ENCODE assay signal across 10 mouse cellular contexts in the genomic region with DNA sequence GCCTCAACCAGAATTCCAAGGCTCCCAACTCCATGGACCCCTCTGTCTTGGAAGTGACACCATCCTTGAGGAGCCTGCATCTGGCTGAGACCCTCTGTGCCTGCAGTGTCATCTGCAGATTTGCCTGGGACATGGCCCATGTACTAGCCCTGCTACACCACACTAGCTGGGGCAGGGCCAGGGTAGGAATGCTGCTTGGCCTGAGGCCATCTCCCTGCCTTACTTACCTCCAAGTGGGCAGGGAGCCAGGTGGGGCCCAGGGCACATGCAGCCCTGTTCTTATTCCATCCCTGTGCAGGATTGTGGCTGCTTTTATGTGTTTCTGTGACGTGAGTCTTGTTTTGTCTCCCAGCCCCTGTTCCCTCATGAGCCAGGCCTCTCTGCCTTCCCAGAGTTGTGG. TPM values are rescaled to one million over a fixed set of nuclear protein-coding genes. Genes with fewer than 3 reads are reported as not detected.
A peak's percentile ranks its signal among the peaks of the same experiment; 100 is the strongest.
DNase-seq lines count a peak whose midpoint lies in the region; ATAC-seq and TF ChIP-seq lines count a peak whose summit lies in the region.
"Had no signal": no experiment of that assay in that cellular context is flagged by ENCODE, and none has a peak within 500 bp of the region (broad histone marks: within the 10 kb centered on the region; RNA-seq: fewer than 3 reads in every experiment).

No protein-coding gene starts in this region.

- no peaks in the 10 kb centered on the region for H3K27me3 ChIP-seq in forebrain, embryonic 11.5 days (ENCODE audit: control insufficient read depth, insufficient read depth, low read length)
- H3K27me3 ChIP-seq in forebrain, embryonic 10.5 days (ENCODE audit: poor library complexity, severe bottlenecking), result no peaks in the 10 kb centered on the region
- no peaks in the 10 kb centered on the region for H3K27me3 ChIP-seq in heart, embryonic 15.5 days
- no peaks in the 10 kb centered on the region for H3K27me3 ChIP-seq in kidney, postnatal 0 days (ENCODE audit: insufficient read depth, low read length)
- no peaks in the 10 kb centered on the region for H3K27me3 ChIP-seq in midbrain, embryonic 15.5 days (replicated peaks)
- no peaks in the 10 kb centered on the region for H3K27me3 ChIP-seq in thymus, adult 2 months (ENCODE audit: control insufficient read depth, insufficient read depth, low read length)
- H3K27me3 ChIP-seq: CH12.LX had no signal

- peaks cover under 1% of the 10 kb centered on the region; the same call in 1 of the 2 replicates for H3K4me1 ChIP-seq in forebrain, embryonic 11.5 days (replicated peaks; ENCODE audit: control insufficient read depth, insufficient read depth, low read length)
- peaks cover under 1% of the 10 kb centered on the region for H3K4me1 ChIP-seq in forebrain, embryonic 10.5 days
- H3K4me1 ChIP-seq in heart, embryonic 15.5 days (replicated peaks), result peaks cover 86% of the 10 kb centered on the region
- no peaks in the 10 kb centered on the region; the same call in none of the 2 replicates for H3K4me1 ChIP-seq in kidney, postnatal 0 days (replicated peaks; ENCODE audit: insufficient read depth, low read length)
- H3K4me1 ChIP-seq in midbrain, embryonic 15.5 days, result 0 out of 2 replicates have a peak, but pooled peaks cover 5% of the 10 kb centered on the region
- H3K4me1 ChIP-seq in thymus, adult 2 months (replicated peaks; ENCODE audit: control insufficient read depth, insufficient read depth, low read length), result no peaks in the 10 kb centered on the region

- TF ChIP-seq POLR2A in thymus, adult 2 months (IDR thresholded peaks at IDR 0.05; ENCODE audit: control insufficient read depth, extremely low read depth, insufficient read depth, low read length, poor library complexity), result no peak

- H3K4me2 ChIP-seq in forebrain, embryonic 11.5 days (ENCODE audit: low read depth, low read length, severe bottlenecking), result no peak overlapping the region
- peak overlapping the region; percentile 16; the same call in 1 of the 2 replicates for H3K4me2 ChIP-seq in heart, embryonic 15.5 days
- H3K4me2 ChIP-seq in kidney, postnatal 0 days (ENCODE audit: low read length), result no peak overlapping the region
- H3K4me2 ChIP-seq in midbrain, embryonic 15.5 days, result no peak overlapping the region

- H3K9me3 ChIP-seq in forebrain, embryonic 11.5 days (ENCODE audit: control insufficient read depth, low read length), result no peaks in the 10 kb centered on the region
- H3K9me3 ChIP-seq in forebrain, embryonic 10.5 days, result no peaks in the 10 kb centered on the region
- H3K9me3 ChIP-seq in heart, embryonic 15.5 days (replicated peaks), result no peaks in the 10 kb centered on the region
- no peaks in the 10 kb centered on the region for H3K9me3 ChIP-seq in kidney, postnatal 0 days (replicated peaks; ENCODE audit: low read length)
- H3K9me3 ChIP-seq in midbrain, embryonic 15.5 days, result no peaks in the 10 kb centered on the region

- no peaks in the 10 kb centered on the region; the same call in 1 of the 2 replicates for H3K36me3 ChIP-seq in forebrain, embryonic 11.5 days (ENCODE audit: control insufficient read depth, insufficient read depth, low read length)
- H3K36me3 ChIP-seq in forebrain, embryonic 10.5 days (replicated peaks), result peaks cover 57% of the 10 kb centered on the region
- H3K36me3 ChIP-seq in heart, embryonic 15.5 days, result no peaks in the 10 kb centered on the region
- peaks cover 4% of the 10 kb centered on the region; the same call in 1 of the 2 replicates for H3K36me3 ChIP-seq in kidney, postnatal 0 days (ENCODE audit: insufficient read depth, low read length)
- peaks cover 16% of the 10 kb centered on the region; the same call in 1 of the 2 replicates for H3K36me3 ChIP-seq in midbrain, embryonic 15.5 days (replicated peaks)
- H3K36me3 ChIP-seq in thymus, adult 2 months (ENCODE audit: control insufficient read depth, insufficient read depth, low read length), result peaks cover 3% of the 10 kb centered on the region; the same call in 1 of the 2 replicates

- H3K27ac ChIP-seq in forebrain, embryonic 11.5 days (ENCODE audit: low read depth, low read length), result no peak overlapping the region
- H3K27ac ChIP-seq in forebrain, embryonic 10.5 days, result no peak overlapping the region
- peak overlapping the region; percentile 95 for H3K27ac ChIP-seq in heart, embryonic 15.5 days
- H3K27ac ChIP-seq in kidney, postnatal 0 days, result peak overlapping the region; percentile 71
- no peak overlapping the region; the same call in 1 of the 2 replicates for H3K27ac ChIP-seq in midbrain, embryonic 15.5 days
- H3K27ac ChIP-seq in thymus, adult 2 months (ENCODE audit: control insufficient read depth, insufficient read depth, low read length), result no peak overlapping the region
- H3K27ac ChIP-seq: macrophage had no signal

- no peak overlapping the region for H3K4me3 ChIP-seq in forebrain, embryonic 11.5 days (ENCODE audit: low read depth, low read length)
- H3K4me3 ChIP-seq in forebrain, embryonic 10.5 days, result no peak overlapping the region
- no peak overlapping the region for H3K4me3 ChIP-seq in heart, embryonic 15.5 days
- no peak overlapping the region for H3K4me3 ChIP-seq in kidney, postnatal 0 days (replicated peaks; ENCODE audit: low read depth, low read length)
- no peak overlapping the region for H3K4me3 ChIP-seq in midbrain, embryonic 15.5 days
- no peak overlapping the region for H3K4me3 ChIP-seq in thymus, adult 2 months (ENCODE audit: control insufficient read depth, insufficient read depth, low read length)

- WGBS in forebrain, embryonic 11.5 days, result 76% methylated on average over 1 of the region's 1 CpGs
- 100% methylated on average over 1 of the region's 1 CpGs for WGBS in forebrain, embryonic 10.5 days
- 20% methylated on average over 1 of the region's 1 CpGs for WGBS in heart, embryonic 15.5 days
- 24% methylated on average over 1 of the region's 1 CpGs for WGBS in kidney, postnatal 0 days
- 62% methylated on average over 1 of the region's 1 CpGs for WGBS in midbrain, embryonic 15.5 days
- WGBS in thymus, adult 2 months, result 90% methylated on average over 1 of the region's 1 CpGs

- ATAC-seq in forebrain, embryonic 11.5 days (replicated peaks; ENCODE audit: low FRiP score), result peak; percentile 17; the same call in 1 of the 2 replicates
- ATAC-seq in heart, embryonic 15.5 days (replicated peaks; ENCODE audit: insufficient number of reproducible peaks, insufficient read depth, low FRiP score, low read depth), result peak; percentile 86
- peak; percentile 73 for ATAC-seq in kidney, postnatal 0 days (replicated peaks; ENCODE audit: low FRiP score, low read depth)
- ATAC-seq in midbrain, embryonic 15.5 days (replicated peaks), result peak; percentile 53

- no peak for TF ChIP-seq CTCF in kidney, postnatal 0 days (IDR thresholded peaks at IDR 0.05; ENCODE audit: low read depth)
- TF ChIP-seq CTCF in thymus, adult 2 months (IDR thresholded peaks at IDR 0.05; ENCODE audit: borderline replicate concordance, control insufficient read depth, extremely low read depth, insufficient read depth, low read length, poor library complexity), result no peak

- no peak for DNase-seq in forebrain, embryonic 11.5 days (ENCODE audit: low spot score)
- DNase-seq in forebrain, embryonic 10.5 days (ENCODE audit: extremely low spot score, low spot score), result no peak
- peak; percentile 90 for DNase-seq in adipocyte (ENCODE audit: low spot score)
- DNase-seq in kidney, postnatal 0 days (ENCODE audit: low spot score), result peak; percentile 53
- no peak for DNase-seq in thymus, adult 2 months
- no peak for DNase-seq in left cerebral cortex, adult 9 months (ENCODE audit: low spot score in 2 of 2)

- H3K9ac ChIP-seq in forebrain, embryonic 11.5 days (ENCODE audit: low read length), result no peak overlapping the region
- H3K9ac ChIP-seq in heart, embryonic 15.5 days, result peak overlapping the region; percentile 26; the same call in 1 of the 2 replicates
- H3K9ac ChIP-seq in kidney, postnatal 0 days (ENCODE audit: low read depth, low read length), result no peak overlapping the region
- no peak overlapping the region for H3K9ac ChIP-seq in midbrain, embryonic 15.5 days

RNA-seq across cellular contexts. Expression of gene Pygb, which starts 15.8 kb away (rescaled TPM):
- polyA plus RNA-seq in forebrain, embryonic 11.5 days (2014; fragmentation: Nextera tagmentation; extraction: Ambion mirVana), result 55.6 and 59.4 TPM in 2 replicates
- polyA plus RNA-seq in forebrain, embryonic 10.5 days (2016; fragmentation: Nextera tagmentation; extraction: Ambion mirVana), result 62.3 and 67.8 TPM in 2 replicates
- polyA plus RNA-seq in heart, embryonic 15.5 days (2015; fragmentation: Nextera tagmentation; extraction: Ambion mirVana), result 212 and 233 TPM in 2 replicates
- 53.3 and 58.4 TPM in 2 replicates for polyA plus RNA-seq in kidney, postnatal 0 days (2015; fragmentation: Nextera tagmentation; extraction: Ambion mirVana)
- polyA plus RNA-seq in midbrain, embryonic 15.5 days (2015; fragmentation: Nextera tagmentation; extraction: Ambion mirVana), result 111 and 116 TPM in 2 replicates
- 53.9 and 68.8 TPM in 2 replicates for polyA plus RNA-seq in thymus, adult 2 months (2012; rRNA removed)

RNA-seq across cellular contexts. Expression of gene Entpd6, which starts 21.9 kb away (rescaled TPM):
- polyA plus RNA-seq in forebrain, embryonic 11.5 days (2014; fragmentation: Nextera tagmentation; extraction: Ambion mirVana), result 27.0 and 28.8 TPM in 2 replicates
- 36.0 and 37.1 TPM in 2 replicates for polyA plus RNA-seq in forebrain, embryonic 10.5 days (2016; fragmentation: Nextera tagmentation; extraction: Ambion mirVana)
- 17.4 and 25.3 TPM in 2 replicates for polyA plus RNA-seq in heart, embryonic 15.5 days (2015; fragmentation: Nextera tagmentation; extraction: Ambion mirVana)
- polyA plus RNA-seq in kidney, postnatal 0 days (2015; fragmentation: Nextera tagmentation; extraction: Ambion mirVana), result 16.3 and 18.3 TPM in 2 replicates
- polyA plus RNA-seq in midbrain, embryonic 15.5 days (2015; fragmentation: Nextera tagmentation; extraction: Ambion mirVana), result 71.5 and 71.8 TPM in 2 replicates
- polyA plus RNA-seq in thymus, adult 2 months (2012; rRNA removed), result 34.5 and 37.0 TPM in 2 replicates

Comparison
In these comparisons a context has a peak if more than half of its experiments do, and no peak if none do; other contexts are left out.
1. ATAC-seq: peak in every context shown above with its lines; median percentile 86 in heart, embryonic 15.5 days; 73 in kidney, postnatal 0 days; 53 in midbrain, embryonic 15.5 days; 17 in forebrain, embryonic 11.5 days.
2. DNase-seq: peak in adipocyte (single experiment) and kidney, postnatal 0 days (single experiment); none in forebrain, embryonic 11.5 days (single experiment), forebrain, embryonic 10.5 days (single experiment), thymus, adult 2 months (single experiment) and left cerebral cortex, adult 9 months (0 of 2).
3. H3K27ac ChIP-seq: peak in heart, embryonic 15.5 days (single experiment) and kidney, postnatal 0 days (single experiment); none in forebrain, embryonic 11.5 days (single experiment), forebrain, embryonic 10.5 days (single experiment), midbrain, embryonic 15.5 days (single experiment) and thymus, adult 2 months (single experiment).